Mouse (Mus musculus): ENCODE results near the gene Phkg1. TPM values are rescaled to one million over a fixed set of nuclear protein-coding genes. Genes with fewer than 3 reads are reported as not detected.

The Phkg1 gene
- polyA plus RNA-seq, 1 experiment: 0.14 TPM

- 97% methylated on average over 6 of the region's 6 CpGs for WGBS
- Histone ChIP-seq H3K36me3 (ENCODE audit: control insufficient read depth, insufficient read depth, low read length) (peaks cover 3% of the 10 kb centered on the region), H3K27me3 (ENCODE audit: control insufficient read depth, insufficient read depth, low read length) (no peaks in the 10 kb centered on the region), H3K4me3 (ENCODE audit: low read depth, low read length) (no peak overlapping the region), H3K27ac (ENCODE audit: insufficient read depth, low read depth, low read length) (no peak overlapping the region), H3K4me1 (ENCODE audit: control insufficient read depth, insufficient read depth, insufficient read length, low read length) (0 out of 2 replicates have a peak, but pooled peaks cover 4% of the 10 kb centered on the region)
- TF ChIP-seq POLR2A (IDR thresholded peaks at IDR 0.05; ENCODE audit: low read depth, low read length) (no peak), CTCF (IDR thresholded peaks at IDR 0.05; ENCODE audit: extremely low read depth, insufficient read length, insufficient replicate concordance, low read depth, low read length) (no peak)
Measured at GRCm38 (mm10) chr5:129862325-129862724, 36.0 kb downstream of the Phkg1 start.

- Histone ChIP-seq H3K4me1 (ENCODE audit: control insufficient read depth, insufficient read depth, insufficient read length, low read length) (no peaks in the 10 kb centered on the region), H3K4me3 (ENCODE audit: low read depth, low read length) (no peak overlapping the region), H3K27ac (ENCODE audit: insufficient read depth, low read depth, low read length) (no peak overlapping the region), H3K36me3 (ENCODE audit: control insufficient read depth, insufficient read depth, low read length) (peaks cover 14% of the 10 kb centered on the region), H3K27me3 (ENCODE audit: control insufficient read depth, insufficient read depth, low read length) (no peaks in the 10 kb centered on the region)
- TF ChIP-seq CTCF (IDR thresholded peaks at IDR 0.05; ENCODE audit: extremely low read depth, insufficient read length, insufficient replicate concordance, low read depth, low read length) (no peak), POLR2A (IDR thresholded peaks at IDR 0.05; ENCODE audit: low read depth, low read length) (no peak)
- 90% methylated on average over 5 of the region's 5 CpGs for WGBS
Measured at GRCm38 (mm10) chr5:129856414-129856813, 41.9 kb downstream of the Phkg1 start.

GRCm38 (mm10) chr5:129855163-129855562, 43.2 kb downstream of the Phkg1 start:
- TF ChIP-seq CTCF (IDR thresholded peaks at IDR 0.05; ENCODE audit: extremely low read depth, insufficient read length, insufficient replicate concordance, low read depth, low read length) (no peak), POLR2A (IDR thresholded peaks at IDR 0.05; ENCODE audit: low read depth, low read length) (no peak)
- 78% methylated on average over 5 of the region's 5 CpGs for WGBS
- Histone ChIP-seq H3K27me3 (ENCODE audit: control insufficient read depth, insufficient read depth, low read length) (no peaks in the 10 kb centered on the region), H3K4me1 (ENCODE audit: control insufficient read depth, insufficient read depth, insufficient read length, low read length) (no peaks in the 10 kb centered on the region), H3K27ac (ENCODE audit: insufficient read depth, low read depth, low read length) (no peak overlapping the region), H3K36me3 (ENCODE audit: control insufficient read depth, insufficient read depth, low read length) (peaks cover 14% of the 10 kb centered on the region), H3K4me3 (ENCODE audit: low read depth, low read length) (no peak overlapping the region)

- TF ChIP-seq CTCF (IDR thresholded peaks at IDR 0.05; ENCODE audit: extremely low read depth, insufficient read length, insufficient replicate concordance, low read depth, low read length) (no peak), POLR2A (IDR thresholded peaks at IDR 0.05; ENCODE audit: low read depth, low read length) (no peak)
- no peak overlapping the region for H3K27ac ChIP-seq (ENCODE audit: insufficient read depth, low read depth, low read length)
- peaks cover 1% of the 10 kb centered on the region; the same call in 1 of the 2 replicates for H3K4me1 ChIP-seq (ENCODE audit: control insufficient read depth, insufficient read depth, insufficient read length, low read length)
- 12% methylated on average over 8 of the region's 8 CpGs for WGBS
- peaks cover 10% of the 10 kb centered on the region for H3K36me3 ChIP-seq (ENCODE audit: control insufficient read depth, insufficient read depth, low read length)
- no peaks in the 10 kb centered on the region for H3K27me3 ChIP-seq (ENCODE audit: control insufficient read depth, insufficient read depth, low read length)
- H3K4me3 ChIP-seq (ENCODE audit: low read depth, low read length): peak overlapping the region; percentile 76
Measured at GRCm38 (mm10) chr5:129847558-129847820, 50.9 kb downstream of the Phkg1 start.

- no peak within 1 kb of the TSS for H3K27ac ChIP-seq (ENCODE audit: insufficient read depth, low read depth, low read length)
- WGBS: under 1% methylated on average over 22 of the region's 22 CpGs
- TF ChIP-seq CTCF (IDR thresholded peaks at IDR 0.05; ENCODE audit: extremely low read depth, insufficient read length, insufficient replicate concordance, low read depth, low read length) (no peak), POLR2A (IDR thresholded peaks at IDR 0.05; ENCODE audit: low read depth, low read length) (peak; percentile 64)
Measured at GRCm38 (mm10) chr5:129846752-129847557, 51.4 kb downstream of the Phkg1 start, which contains the start of gene Sumf2. Sumf2 (plus strand) TSS chr5:129846986.

GRCm38 (mm10) chr5:129844848-129845247, 53.5 kb downstream of the Phkg1 start:
- no peak for TF ChIP-seq CTCF (IDR thresholded peaks at IDR 0.05; ENCODE audit: extremely low read depth, insufficient read length, insufficient replicate concordance, low read depth, low read length)
- Histone ChIP-seq H3K4me1 (ENCODE audit: control insufficient read depth, insufficient read depth, insufficient read length, low read length) (peaks cover 1% of the 10 kb centered on the region; the same call in 1 of the 2 replicates), H3K4me3 (ENCODE audit: low read depth, low read length) (no peak overlapping the region), H3K36me3 (ENCODE audit: control insufficient read depth, insufficient read depth, low read length) (peaks cover 10% of the 10 kb centered on the region), H3K27ac (ENCODE audit: insufficient read depth, low read depth, low read length) (no peak overlapping the region), H3K27me3 (ENCODE audit: control insufficient read depth, insufficient read depth, low read length) (no peaks in the 10 kb centered on the region)
- 88% methylated on average over 5 of the region's 5 CpGs for WGBS

More at GRCm38 (mm10) chr5:129846752-129847557, 51.4 kb downstream of the Phkg1 start, which contains the start of gene Sumf2:
- H3K27me3 ChIP-seq (ENCODE audit: control insufficient read depth, insufficient read depth, low read length): no peaks in the 10 kb centered on the region
- peaks cover 10% of the 10 kb centered on the region for H3K36me3 ChIP-seq (ENCODE audit: control insufficient read depth, insufficient read depth, low read length)
- H3K4me1 ChIP-seq (ENCODE audit: control insufficient read depth, insufficient read depth, insufficient read length, low read length): peaks cover 1% of the 10 kb centered on the region; the same call in 1 of the 2 replicates
- peak within 1 kb of the TSS; percentile 76 for H3K4me3 ChIP-seq (ENCODE audit: low read depth, low read length)

Other genes with a start within 250 kb of the Phkg1 start
- 0.19 and 0.39 TPM in 2 replicates for gene Zfp11, start 228.4 kb downstream of the Phkg1 start, polyA plus RNA-seq (2012; rRNA removed)
- gene Sept14, start 190.0 kb downstream of the Phkg1 start, polyA plus RNA-seq (2012; rRNA removed): not detected in 2 replicates
- gene Mrps17, start 183.1 kb downstream of the Phkg1 start, polyA plus RNA-seq (2012; rRNA removed): 8.9 and 28.7 TPM in 2 replicates
- 10.3 and 14.9 TPM in 2 replicates for gene Nipsnap2, start 173.5 kb downstream of the Phkg1 start, polyA plus RNA-seq (2012; rRNA removed)
- 4.2 and 10.2 TPM in 2 replicates for gene Psph, start 111.1 kb downstream of the Phkg1 start, polyA plus RNA-seq (2012; rRNA removed)
- gene Sumf2, start 51.6 kb downstream of the Phkg1 start, polyA plus RNA-seq (2012; rRNA removed): 3.7 and 4.1 TPM in 2 replicates
- gene Chchd2, start 11.1 kb downstream of the Phkg1 start, polyA plus RNA-seq (2012; rRNA removed): 2,208 and 2,785 TPM in 2 replicates
- gene Zbed5, start 2.8 kb downstream of the Phkg1 start, polyA plus RNA-seq (2012; rRNA removed): 0.19 and 0.39 TPM in 2 replicates
- gene Nupr1l, start 10.0 kb upstream of the Phkg1 start, polyA plus RNA-seq (2012; rRNA removed): 4.2 and 5.0 TPM in 2 replicates
- gene Vkorc1l1, start 43.4 kb upstream of the Phkg1 start, polyA plus RNA-seq (2012; rRNA removed): 8.8 and 11.4 TPM in 2 replicates
- gene Gusb, start 104.5 kb upstream of the Phkg1 start, polyA plus RNA-seq (2012; rRNA removed): 11.9 and 13.9 TPM in 2 replicates
- 35.9 and 54.6 TPM in 2 replicates for gene Asl, start 130.7 kb upstream of the Phkg1 start, polyA plus RNA-seq (2012; rRNA removed)
- gene Crcp, start 130.7 kb upstream of the Phkg1 start, polyA plus RNA-seq (2012; rRNA removed): 6.6 and 9.7 TPM in 2 replicates
- gene Tpst1, start 174.8 kb upstream of the Phkg1 start, polyA plus RNA-seq (2012; rRNA removed): 4.4 and 4.8 TPM in 2 replicates
- gene Kctd7, start 246.3 kb upstream of the Phkg1 start, polyA plus RNA-seq (2012; rRNA removed): 1.3 TPM in 2 replicates